In genomic region chr1:54039062-54039461, GRCm38 (mm10) we compare ENCODE assay signal across 9 mouse cellular contexts.
DNase-seq lines count a peak whose midpoint lies in the region; ATAC-seq and TF ChIP-seq lines count a peak whose summit lies in the region.
"Had no signal": no experiment of that assay in that cellular context is flagged by ENCODE, and none has a peak within 500 bp of the region (broad histone marks: within the 10 kb centered on the region; RNA-seq: fewer than 3 reads in every experiment).

No protein-coding gene starts in this region.

- DNase-seq in liver, postnatal 0 days = no peak
- peak; percentile 48 for DNase-seq in adrenal gland, postnatal 10 days
- peak; percentile 42 to 67 for DNase-seq in cerebellum, postnatal 25 days
- peak; percentile 55 for DNase-seq in hindbrain, postnatal 0 days (ENCODE audit: low spot score)
- no peak for DNase-seq in frontal cortex, postnatal 10 days (ENCODE audit: low spot score in 2 of 2)

- TF ChIP-seq CTCF in liver, postnatal 0 days (IDR thresholded peaks at IDR 0.05; ENCODE audit: low read depth) = peak; percentile 62
- TF ChIP-seq CTCF in hindbrain, postnatal 0 days (IDR thresholded peaks at IDR 0.05; ENCODE audit: low read depth) = peak; percentile 63

- no peak overlapping the region for H3K27ac ChIP-seq in liver, postnatal 0 days (ENCODE audit: low read depth)
- no peak overlapping the region for H3K27ac ChIP-seq in liver, embryonic 12.5 days
- no peak overlapping the region for H3K27ac ChIP-seq in hindbrain, postnatal 0 days
- H3K27ac ChIP-seq: embryonic facial prominence, embryonic 13.5 days; limb, embryonic 13.5 days had no signal

- no peaks in the 10 kb centered on the region for H3K9me3 ChIP-seq in liver, postnatal 0 days (ENCODE audit: low read length)
- no peaks in the 10 kb centered on the region for H3K9me3 ChIP-seq in liver, embryonic 12.5 days (replicated peaks)
- H3K9me3 ChIP-seq in hindbrain, postnatal 0 days (ENCODE audit: low read length) = no peaks in the 10 kb centered on the region
- H3K9me3 ChIP-seq: embryonic facial prominence, embryonic 13.5 days; limb, embryonic 13.5 days had no signal

- no peaks in the 10 kb centered on the region for H3K27me3 ChIP-seq in liver, postnatal 0 days (ENCODE audit: insufficient read depth, low read length)
- no peaks in the 10 kb centered on the region for H3K27me3 ChIP-seq in liver, embryonic 12.5 days (replicated peaks)
- no peaks in the 10 kb centered on the region for H3K27me3 ChIP-seq in hindbrain, postnatal 0 days (ENCODE audit: insufficient read depth, low read length)
- H3K27me3 ChIP-seq: embryonic facial prominence, embryonic 13.5 days; limb, embryonic 13.5 days had no signal

- H3K9ac ChIP-seq in liver, postnatal 0 days (replicated peaks) = no peak overlapping the region
- no peak overlapping the region for H3K9ac ChIP-seq in liver, embryonic 12.5 days
- no peak overlapping the region for H3K9ac ChIP-seq in hindbrain, postnatal 0 days (replicated peaks; ENCODE audit: low read length)
- H3K9ac ChIP-seq: embryonic facial prominence, embryonic 13.5 days; limb, embryonic 13.5 days had no signal

- no peak overlapping the region for H3K4me3 ChIP-seq in liver, postnatal 0 days (ENCODE audit: low read depth, low read length)
- no peak overlapping the region for H3K4me3 ChIP-seq in liver, embryonic 12.5 days
- H3K4me3 ChIP-seq in hindbrain, postnatal 0 days (ENCODE audit: low read length) = no peak overlapping the region
- H3K4me3 ChIP-seq: embryonic facial prominence, embryonic 13.5 days; limb, embryonic 13.5 days had no signal

- ATAC-seq in liver, postnatal 0 days = no peak
- ATAC-seq in liver, embryonic 12.5 days = no peak
- ATAC-seq in hindbrain, postnatal 0 days = no peak
- ATAC-seq in megakaryocyte progenitor cell, adult 5-6 weeks (replicated peaks; ENCODE audit: poor library complexity) = peak; percentile 61

- H3K36me3 ChIP-seq in liver, postnatal 0 days (replicated peaks; ENCODE audit: insufficient read depth, low read length) = no peaks in the 10 kb centered on the region
- no peaks in the 10 kb centered on the region for H3K36me3 ChIP-seq in liver, embryonic 12.5 days
- no peaks in the 10 kb centered on the region for H3K36me3 ChIP-seq in hindbrain, postnatal 0 days (ENCODE audit: insufficient read depth, low read length)
- H3K36me3 ChIP-seq: embryonic facial prominence, embryonic 13.5 days; limb, embryonic 13.5 days had no signal

- TF ChIP-seq EP300 in liver, postnatal 0 days (IDR thresholded peaks at IDR 0.05; ENCODE audit: low read depth) = no peak

- no peaks in the 10 kb centered on the region for H3K4me1 ChIP-seq in liver, postnatal 0 days (ENCODE audit: insufficient read depth)
- no peaks in the 10 kb centered on the region for H3K4me1 ChIP-seq in liver, embryonic 12.5 days
- H3K4me1 ChIP-seq in hindbrain, postnatal 0 days (ENCODE audit: insufficient read depth, low read length) = no peaks in the 10 kb centered on the region
- H3K4me1 ChIP-seq: embryonic facial prominence, embryonic 13.5 days; limb, embryonic 13.5 days had no signal

- no peak overlapping the region for H3K4me2 ChIP-seq in liver, postnatal 0 days (ENCODE audit: low read depth, low read length)
- H3K4me2 ChIP-seq in liver, embryonic 12.5 days = no peak overlapping the region
- no peak overlapping the region for H3K4me2 ChIP-seq in hindbrain, postnatal 0 days (ENCODE audit: low read depth, low read length)
- H3K4me2 ChIP-seq: embryonic facial prominence, embryonic 13.5 days; limb, embryonic 13.5 days had no signal

- WGBS in liver, postnatal 0 days (ENCODE audit: insufficient replicate concordance) = 24% methylated on average over 2 of the region's 2 CpGs
- WGBS in liver, embryonic 12.5 days (ENCODE audit: insufficient replicate concordance) = 25% methylated on average over 2 of the region's 2 CpGs
- 36% methylated on average over 2 of the region's 2 CpGs for WGBS in hindbrain, postnatal 0 days

Comparison
In these comparisons a context has a peak if more than half of its experiments do, and no peak if none do; other contexts are left out.
1. DNase-seq: peak in adrenal gland, postnatal 10 days (single experiment), cerebellum, postnatal 25 days (2 of 2) and hindbrain, postnatal 0 days (single experiment); none in liver, postnatal 0 days (single experiment) and frontal cortex, postnatal 10 days (0 of 2).